20 mouse cellular contexts compared by ENCODE assay signal in the genomic region with DNA sequence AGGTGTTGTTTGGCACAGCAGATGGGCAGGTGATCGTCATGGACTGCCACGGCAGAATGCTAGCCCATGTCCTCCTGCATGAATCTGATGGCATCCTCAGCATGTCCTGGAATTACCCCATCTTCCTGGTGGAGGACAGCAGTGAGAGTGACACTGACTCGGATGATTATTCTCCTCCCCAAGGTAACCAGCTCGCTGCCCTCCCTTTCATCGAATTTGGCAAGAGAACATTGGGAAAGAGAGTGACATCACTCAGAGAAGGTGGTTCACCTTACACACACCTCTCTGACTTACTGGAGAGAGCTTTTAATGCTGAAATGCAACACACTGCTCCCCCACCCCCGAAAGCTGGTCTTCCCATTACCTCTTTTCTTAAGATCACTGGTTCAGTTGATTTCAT. TPM values are rescaled to one million over a fixed set of nuclear protein-coding genes. Genes with fewer than 3 reads are reported as not detected.
A peak's percentile ranks its signal among the peaks of the same experiment; 100 is the strongest.
DNase-seq lines count a peak whose midpoint lies in the region; ATAC-seq and TF ChIP-seq lines count a peak whose summit lies in the region.
"Had no signal": no experiment of that assay in that cellular context is flagged by ENCODE, and none has a peak within 500 bp of the region (broad histone marks: within the 10 kb centered on the region; RNA-seq: fewer than 3 reads in every experiment).

No protein-coding gene starts in this region.

- H3K9me3 ChIP-seq in liver, postnatal 0 days (ENCODE audit: low read length), result no peaks in the 10 kb centered on the region
- H3K9me3 ChIP-seq in liver, embryonic 12.5 days (replicated peaks), result no peaks in the 10 kb centered on the region
- H3K9me3 ChIP-seq: embryonic facial prominence, embryonic 10.5 days; embryonic facial prominence, embryonic 12.5 days; forebrain, embryonic 13.5 days; forebrain, embryonic 15.5 days; G1E had no signal

- peak; percentile 22 for DNase-seq in adrenal gland, adult 8-10 months
- DNase-seq in adrenal gland, adult 2 months, result no peak
- DNase-seq in cerebellum, postnatal 10 days, result peak; percentile 30 to 39
- no peak for DNase-seq in cerebellum, postnatal 36 days
- DNase-seq in liver, postnatal 0 days, result no peak
- DNase-seq: adrenal gland, postnatal 14 days; adrenal gland, postnatal 36 days; B cell, adult 2 months; cerebellum, adult 8-10 months; forebrain, postnatal 0 days had no signal

- no peaks in the 10 kb centered on the region for H3K4me1 ChIP-seq in liver, postnatal 0 days (ENCODE audit: insufficient read depth)
- no peaks in the 10 kb centered on the region for H3K4me1 ChIP-seq in liver, embryonic 12.5 days
- H3K4me1 ChIP-seq: embryonic facial prominence, embryonic 10.5 days; embryonic facial prominence, embryonic 12.5 days; forebrain, embryonic 13.5 days had no signal

- no peak overlapping the region for H3K4me2 ChIP-seq in liver, postnatal 0 days (ENCODE audit: low read depth, low read length)
- H3K4me2 ChIP-seq in liver, embryonic 12.5 days, result no peak overlapping the region
- H3K4me2 ChIP-seq: embryonic facial prominence, embryonic 12.5 days; forebrain, embryonic 13.5 days; forebrain, embryonic 15.5 days had no signal

- peak; percentile 71 for ATAC-seq in liver, postnatal 0 days
- ATAC-seq in liver, embryonic 12.5 days, result no peak
- ATAC-seq: activated CD4-positive, CD25-positive, alpha-beta regulatory T cell, adult 4 months; CD4-positive, CD25-positive, alpha-beta regulatory T cell, adult 4 months; forebrain, embryonic 13.5 days; forebrain, embryonic 15.5 days; forebrain, postnatal 0 days; Patski had no signal

- H3K27me3 ChIP-seq in liver, postnatal 0 days (ENCODE audit: insufficient read depth, low read length), result no peaks in the 10 kb centered on the region
- H3K27me3 ChIP-seq in liver, embryonic 12.5 days (replicated peaks), result no peaks in the 10 kb centered on the region
- H3K27me3 ChIP-seq: CH12.LX; embryonic facial prominence, embryonic 12.5 days; forebrain, embryonic 13.5 days; forebrain, embryonic 15.5 days; Patski had no signal

- no peak for TF ChIP-seq EP300 in liver, postnatal 0 days (IDR thresholded peaks at IDR 0.05; ENCODE audit: low read depth)

- 80% methylated on average over 6 of the region's 6 CpGs for WGBS in liver, postnatal 0 days (ENCODE audit: insufficient replicate concordance)
- 72% methylated on average over 6 of the region's 6 CpGs for WGBS in liver, embryonic 12.5 days (ENCODE audit: insufficient replicate concordance)

- H3K36me3 ChIP-seq in liver, postnatal 0 days (replicated peaks; ENCODE audit: insufficient read depth, low read length), result peaks cover 3% of the 10 kb centered on the region; the same call in 1 of the 2 replicates
- 0 out of 2 replicates have a peak, but pooled peaks cover 3% of the 10 kb centered on the region for H3K36me3 ChIP-seq in liver, embryonic 12.5 days

- no peak for TF ChIP-seq CTCF in liver, postnatal 0 days (IDR thresholded peaks at IDR 0.05; ENCODE audit: low read depth)

- H3K4me3 ChIP-seq in liver, postnatal 0 days (ENCODE audit: low read depth, low read length), result no peak overlapping the region
- H3K4me3 ChIP-seq in liver, embryonic 12.5 days, result no peak overlapping the region
- H3K4me3 ChIP-seq: embryonic facial prominence, embryonic 10.5 days; embryonic facial prominence, embryonic 12.5 days; forebrain, embryonic 13.5 days; forebrain, embryonic 15.5 days had no signal

- H3K9ac ChIP-seq in liver, postnatal 0 days (replicated peaks), result no peak overlapping the region
- H3K9ac ChIP-seq in liver, embryonic 12.5 days, result no peak overlapping the region
- H3K9ac ChIP-seq: embryonic facial prominence, embryonic 12.5 days; forebrain, embryonic 13.5 days; forebrain, embryonic 15.5 days; forebrain, postnatal 0 days had no signal

- H3K27ac ChIP-seq in liver, postnatal 0 days (ENCODE audit: low read depth), result no peak overlapping the region
- no peak overlapping the region for H3K27ac ChIP-seq in liver, embryonic 12.5 days
- H3K27ac ChIP-seq: embryonic facial prominence, embryonic 10.5 days; embryonic facial prominence, embryonic 12.5 days; forebrain, embryonic 13.5 days; forebrain, embryonic 15.5 days had no signal

RNA-seq across cellular contexts. Expression of a gene that starts 58.0 kb away (rescaled TPM):
- 10 to 100 TPM; 13.9 to 15.1 (median 14.4) TPM for total RNA-seq in adrenal gland, adult 8-10 months (2022)
- 10 to 100 TPM; 11.4 to 12.1 TPM for total RNA-seq in adrenal gland, adult 2 months (2021)
- polyA plus RNA-seq in adrenal gland, adult 2 months (2012; rRNA removed), result 10.4 and 12.7 TPM in 2 replicates
- 2.6 and 2.9 TPM in 2 replicates for polyA plus RNA-seq in liver, postnatal 0 days (2015; fragmentation: Nextera tagmentation; extraction: Ambion mirVana)
- polyA plus RNA-seq in liver, embryonic 12.5 days (2016; fragmentation: Nextera tagmentation; extraction: Ambion mirVana), result 5.3 and 5.6 TPM in 2 replicates
- polyA plus RNA-seq: G1E had no signal

Comparison
In these comparisons a context has a peak if more than half of its experiments do, and no peak if none do; other contexts are left out.
1. DNase-seq: peak in adrenal gland, adult 8-10 months (single experiment) and cerebellum, postnatal 10 days (2 of 2); none in adrenal gland, adult 2 months (single experiment), cerebellum, postnatal 36 days (0 of 2) and liver, postnatal 0 days (single experiment).